Mouse (Mus musculus): ENCODE measurements around the gene Gm10053.

Gene Gm10053

GRCm38 (mm10) chr19:24899578-24900544 is 24.4 kb downstream of the Gm10053 start:
- no peak for DNase-seq (ENCODE audit: low read depth)

- DNase-seq (ENCODE audit: low read depth), result no peak
These were observed 25.2 kb downstream of the Gm10053 start, which contains the start of gene Foxd4 for GRCm38 (mm10) chr19:24900581-24901220. Foxd4 (minus strand) TSS chr19:24901197.

- no peak for DNase-seq (ENCODE audit: low read depth)
These were observed 26.2 kb downstream of the Gm10053 start for GRCm38 (mm10) chr19:24901666-24902065.

- DNase-seq (ENCODE audit: low read depth), result no peak
These were observed 26.8 kb downstream of the Gm10053 start for GRCm38 (mm10) chr19:24902256-24902655.

GRCm38 (mm10) chr19:24902821-24903220 is 27.3 kb downstream of the Gm10053 start:
- DNase-seq (ENCODE audit: low read depth), result no peak

GRCm38 (mm10) chr19:24907655-24908054 is 32.2 kb downstream of the Gm10053 start:
- no peak for DNase-seq (ENCODE audit: low read depth)

- DNase-seq (ENCODE audit: low read depth), result no peak
These were observed 33.1 kb downstream of the Gm10053 start for GRCm38 (mm10) chr19:24908385-24909155.

GRCm38 (mm10) chr19:24920866-24921265 is 45.4 kb downstream of the Gm10053 start:
- DNase-seq (ENCODE audit: low read depth), result no peak

Measured in c-Kit-positive CD71-negative TER-119-negative erythroid progenitor cells, embryonic 14.5 days (primary cell).